Mouse (Mus musculus) bone marrow macrophage, adult 2 months (primary cell): ENCODE measurements around the gene Tmem114. TPM values are rescaled to one million over a fixed set of nuclear protein-coding genes. Genes with fewer than 3 reads are reported as not detected.

ENCODE experiments used
- H3K27ac ChIP-seq: 2 replicates; pipeline ENCODE4 v1.5.1; 2012; ENCODE audit warnings: low read depth, low read length; ENCODE audit not compliant: insufficient read depth
- H3K4me1 ChIP-seq: 2 replicates; pipeline ENCODE4 v1.6.1; 2012; ENCODE audit warnings: low read length; ENCODE audit not compliant: control insufficient read depth, insufficient read depth
- H3K4me3 ChIP-seq: 2 replicates; pipeline ENCODE4 v1.5.1; 2012; ENCODE audit warnings: mild to moderate bottlenecking, low read length, moderate library complexity; ENCODE audit not compliant: insufficient read depth
- CTCF ChIP-seq: IDR thresholded peaks from 2 replicates; pipeline ENCODE4 v1.5.1; 2012; ENCODE audit warnings: low read depth, mild to moderate bottlenecking, low read length, moderate library complexity
- POLR2A ChIP-seq: IDR thresholded peaks from 2 replicates; pipeline ENCODE4 v1.6.1; 2012; ENCODE audit warnings: mild to moderate bottlenecking, low read depth, low read length, borderline replicate concordance
- polyA plus RNA-seq: library from polyadenylated mRNA; stranded (reverse); fragments of >200 nt; gene quantifications from 2 replicates; pipeline ENCODE4 v1.2.4, GENCODE M21; 2012; ENCODE audit not compliant: missing spikeins, insufficient read depth, insufficient read length

Gene Tmem114
- polyA plus RNA-seq, 1 experiment: not detected

DNA sequence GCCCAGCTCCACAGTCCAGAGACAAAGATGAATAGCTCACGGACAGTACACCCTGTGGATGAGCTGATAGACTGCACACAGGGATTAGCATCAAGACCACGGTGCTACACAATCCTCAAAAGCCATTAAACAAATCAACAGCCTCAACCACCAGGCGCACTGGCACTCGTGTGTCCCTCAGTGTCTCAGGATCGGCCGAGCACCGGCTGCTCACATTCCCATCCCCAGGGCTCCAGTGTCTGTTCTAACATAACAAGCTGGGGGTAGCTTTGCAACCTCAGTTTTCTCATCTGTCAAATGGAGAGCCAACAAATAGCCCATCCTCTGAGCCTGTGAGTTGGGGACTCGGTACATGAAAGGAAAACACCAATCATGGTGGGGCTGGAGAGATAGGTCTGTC, 11.5 kb downstream of the Tmem114 start:
- Histone ChIP-seq H3K27ac (no peak overlapping the region), H3K4me3 (no peak overlapping the region), H3K4me1 (no peaks in the 10 kb centered on the region)
- TF ChIP-seq POLR2A (no peak), CTCF (no peak)

DNA sequence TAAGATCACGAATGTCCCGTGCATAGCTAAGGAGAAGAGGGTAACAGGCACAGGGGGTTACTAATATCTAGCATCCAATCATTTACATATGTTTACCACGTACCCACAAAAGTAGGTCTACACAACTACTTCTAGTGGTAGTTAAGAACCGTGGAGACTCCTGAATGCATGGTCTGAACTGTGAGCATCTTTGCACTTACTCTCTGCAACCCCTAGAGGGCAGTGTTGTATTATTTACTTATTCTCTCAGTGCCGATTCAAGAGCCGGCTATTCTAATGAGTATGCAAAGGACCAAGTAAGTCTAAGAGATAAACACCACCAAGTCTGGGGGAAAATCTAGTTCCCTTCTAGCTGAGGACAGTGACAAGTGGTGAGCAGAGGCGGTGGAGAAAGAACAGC, 12.7 kb downstream of the Tmem114 start:
- Histone ChIP-seq H3K4me3 (no peak overlapping the region), H3K4me1 (no peaks in the 10 kb centered on the region), H3K27ac (no peak overlapping the region)
- TF ChIP-seq POLR2A: no peak
- TF ChIP-seq CTCF: no peak

DNA sequence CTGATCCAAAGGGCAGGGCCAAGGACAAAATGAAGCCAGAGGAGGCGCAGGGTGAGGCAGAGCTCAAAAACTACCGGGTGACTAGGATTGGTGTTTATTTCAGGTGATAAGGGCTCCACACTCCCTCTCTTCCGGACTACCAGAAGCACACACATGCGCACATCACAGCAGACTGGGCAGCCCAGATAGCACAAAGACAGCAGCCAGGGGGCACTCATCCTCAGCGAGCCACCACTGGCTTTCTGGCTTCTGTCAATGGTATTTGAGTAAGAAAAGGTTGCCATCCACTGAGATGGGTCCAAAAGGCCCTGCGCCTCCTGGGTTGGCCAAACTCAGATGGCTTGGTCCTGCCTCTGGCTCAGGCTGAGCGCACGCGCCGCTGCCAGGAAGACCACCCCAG, 15.7 kb downstream of the Tmem114 start:
- Histone ChIP-seq H3K4me1 (no peaks in the 10 kb centered on the region), H3K27ac (no peak overlapping the region), H3K4me3 (no peak overlapping the region)
- no peak for TF ChIP-seq POLR2A
- TF ChIP-seq CTCF: no peak

DNA sequence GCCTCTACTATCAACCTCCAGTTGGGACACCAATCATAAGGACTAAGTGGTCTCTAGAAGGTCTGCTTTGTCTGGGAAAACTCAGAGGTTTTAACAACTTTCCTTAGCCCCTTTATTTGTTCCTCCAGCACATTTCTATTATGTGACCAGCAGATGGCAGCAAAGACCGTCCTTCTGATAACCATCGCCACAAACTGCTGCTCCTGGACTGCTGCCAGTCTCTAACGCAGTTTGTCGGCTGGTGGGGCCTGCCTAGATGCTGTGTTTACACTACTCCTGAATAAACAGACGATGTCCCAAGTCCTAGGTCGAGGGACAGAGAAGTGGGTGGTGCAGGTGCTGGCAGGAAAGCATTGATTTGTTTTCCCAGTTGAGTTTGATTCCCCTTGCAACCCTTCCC, 18.2 kb downstream of the Tmem114 start:
- Histone ChIP-seq H3K27ac (no peak overlapping the region), H3K4me3 (no peak overlapping the region), H3K4me1 (no peaks in the 10 kb centered on the region)
- TF ChIP-seq POLR2A: no peak
- TF ChIP-seq CTCF: peak; percentile 77

DNA sequence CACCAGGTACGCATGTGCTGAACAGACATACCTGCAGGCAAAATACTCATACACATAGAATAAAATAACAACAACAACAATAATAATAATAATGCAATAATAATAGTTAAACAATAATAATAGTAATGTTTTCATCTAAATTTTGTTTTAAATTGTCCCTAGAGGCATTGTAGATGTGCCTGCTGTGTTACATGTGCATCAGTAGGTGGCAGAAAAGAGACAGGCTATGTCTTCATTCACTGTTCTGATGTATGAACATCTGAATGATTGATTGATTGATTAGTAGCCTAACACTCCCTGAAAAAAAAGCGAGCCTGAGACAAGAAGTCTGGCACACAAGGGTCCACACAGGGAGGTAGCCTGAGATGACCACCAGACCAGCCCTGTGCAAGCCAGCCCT, 22.3 kb downstream of the Tmem114 start:
- H3K4me1 ChIP-seq: no peaks in the 10 kb centered on the region
- no peak for TF ChIP-seq POLR2A
- no peak for TF ChIP-seq CTCF
- H3K4me3 ChIP-seq: no peak overlapping the region
- no peak overlapping the region for H3K27ac ChIP-seq

DNA sequence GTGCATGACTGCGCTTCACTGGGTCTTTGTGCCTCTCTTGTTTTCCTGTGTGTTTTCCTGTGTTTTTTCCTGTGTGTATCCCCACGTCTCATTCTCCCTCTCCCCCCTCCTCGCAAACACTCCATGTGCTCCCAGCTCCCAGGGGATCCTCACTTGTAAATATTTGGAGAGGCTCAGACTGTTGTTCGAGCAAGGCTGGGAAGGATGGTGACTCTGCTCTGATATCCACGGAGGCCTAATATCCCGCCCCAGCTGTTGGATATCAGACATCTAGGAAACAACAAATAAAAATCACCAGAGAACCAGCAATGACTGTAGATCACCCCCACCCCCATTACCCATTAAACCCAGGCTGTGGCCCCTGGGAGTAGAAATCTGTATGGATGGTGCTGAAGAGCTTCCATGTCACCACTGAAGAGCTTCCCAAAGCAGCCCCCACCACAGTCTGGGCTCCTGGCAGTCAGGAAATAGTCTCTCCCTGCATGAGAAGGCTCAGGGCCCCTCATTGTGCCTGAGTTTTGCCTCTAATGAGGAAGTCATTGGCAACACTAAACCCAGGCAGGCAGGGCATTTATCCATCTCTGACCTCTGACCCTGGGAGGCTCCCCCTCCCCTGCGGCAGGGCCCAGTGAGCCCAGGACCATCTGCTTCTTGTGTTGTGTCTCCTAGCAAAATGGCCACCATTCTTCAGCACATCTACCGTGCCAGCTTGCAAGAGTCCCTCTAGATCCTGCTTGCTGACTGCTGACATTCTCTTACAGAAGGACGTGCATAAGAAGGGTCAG, 23.6 kb downstream of the Tmem114 start:
- Histone ChIP-seq H3K4me1 (no peaks in the 10 kb centered on the region), H3K4me3 (no peak overlapping the region), H3K27ac (no peak overlapping the region)
- TF ChIP-seq POLR2A (no peak), CTCF (no peak)

DNA sequence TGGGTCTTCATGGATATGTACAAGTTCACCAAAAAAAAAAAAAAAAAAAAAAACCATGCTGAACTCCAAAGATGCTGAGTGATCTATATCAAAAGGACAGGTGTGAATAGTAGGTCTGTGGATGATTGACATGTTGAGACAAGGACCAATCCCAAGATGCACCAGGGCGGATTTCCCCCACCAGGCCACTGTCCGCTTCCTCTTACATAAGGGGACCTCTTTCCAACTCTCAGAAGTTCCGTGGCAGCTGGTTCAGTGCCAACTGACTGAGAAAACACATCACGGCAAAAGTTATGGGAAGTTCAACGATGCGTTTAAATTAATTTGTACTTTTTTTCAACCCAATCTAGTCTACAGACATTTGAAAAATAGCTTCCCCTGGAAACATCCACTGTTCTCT, 25.1 kb downstream of the Tmem114 start:
- H3K27ac ChIP-seq: no peak overlapping the region
- H3K4me3 ChIP-seq: no peak overlapping the region
- H3K4me1 ChIP-seq: no peaks in the 10 kb centered on the region
- TF ChIP-seq CTCF (no peak), POLR2A (no peak)

DNA sequence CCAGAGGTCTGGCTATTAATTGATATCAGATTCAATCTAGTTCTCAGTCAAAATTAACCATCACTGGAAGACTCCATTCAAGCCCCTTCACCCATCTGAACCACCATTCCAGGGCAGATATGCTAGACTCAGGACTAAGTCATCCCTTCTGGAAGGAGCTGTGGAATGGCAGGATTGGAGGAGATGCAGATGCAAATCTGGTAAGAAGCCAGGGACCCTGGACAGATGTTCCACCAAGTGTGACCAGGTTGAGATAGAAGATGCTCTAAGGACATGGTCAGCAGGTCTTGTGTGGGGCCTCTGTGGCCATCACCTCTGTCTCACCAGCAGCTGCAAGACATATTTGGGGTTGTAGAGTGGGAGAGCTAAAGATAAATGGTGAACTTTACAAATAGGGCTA, 30.0 kb downstream of the Tmem114 start:
- no peak for TF ChIP-seq POLR2A
- TF ChIP-seq CTCF: no peak
- no peak overlapping the region for H3K27ac ChIP-seq
- no peak overlapping the region for H3K4me3 ChIP-seq
- no peaks in the 10 kb centered on the region for H3K4me1 ChIP-seq

DNA sequence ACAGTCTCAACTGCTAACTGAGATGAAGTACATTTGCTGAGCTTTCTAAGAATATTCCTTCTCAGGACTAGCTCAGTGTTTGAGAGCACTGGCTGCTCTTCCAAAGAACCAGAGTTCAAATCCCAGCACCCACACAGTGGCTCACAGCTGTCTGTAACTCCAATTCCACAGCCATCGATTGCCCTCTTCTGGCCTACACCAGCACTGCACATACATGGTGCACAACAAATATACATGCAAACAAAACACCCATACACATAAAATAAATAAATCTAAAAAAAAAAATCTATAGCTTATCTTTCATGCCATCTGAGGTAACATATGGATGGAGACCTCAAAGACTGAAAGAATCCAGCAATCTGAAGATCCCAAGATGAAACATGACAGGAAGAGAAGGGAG, 36.4 kb downstream of the Tmem114 start:
- TF ChIP-seq POLR2A: no peak
- TF ChIP-seq CTCF: no peak
- Histone ChIP-seq H3K27ac (no peak overlapping the region), H3K4me3 (no peak overlapping the region), H3K4me1 (no peaks in the 10 kb centered on the region)

DNA sequence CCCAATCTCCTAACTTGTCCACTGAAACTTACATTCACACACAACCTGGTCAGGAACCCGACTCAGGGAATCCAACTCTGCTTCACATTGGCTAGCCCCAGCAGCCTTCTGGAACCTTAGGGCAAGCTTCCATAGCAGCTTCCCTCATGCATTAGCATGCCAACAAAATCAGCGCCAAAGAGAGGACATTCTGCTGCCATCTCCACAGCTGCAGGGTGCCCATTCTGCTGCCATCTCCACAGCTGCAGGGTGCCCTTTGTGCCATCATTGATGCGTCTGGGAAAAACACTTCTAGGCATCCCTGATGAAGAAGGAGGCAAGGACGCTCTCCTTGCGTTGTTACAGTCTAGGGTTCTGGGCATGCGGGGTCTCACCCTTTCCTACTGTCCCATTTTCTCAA, 38.5 kb downstream of the Tmem114 start:
- H3K4me3 ChIP-seq: no peak overlapping the region

DNA sequence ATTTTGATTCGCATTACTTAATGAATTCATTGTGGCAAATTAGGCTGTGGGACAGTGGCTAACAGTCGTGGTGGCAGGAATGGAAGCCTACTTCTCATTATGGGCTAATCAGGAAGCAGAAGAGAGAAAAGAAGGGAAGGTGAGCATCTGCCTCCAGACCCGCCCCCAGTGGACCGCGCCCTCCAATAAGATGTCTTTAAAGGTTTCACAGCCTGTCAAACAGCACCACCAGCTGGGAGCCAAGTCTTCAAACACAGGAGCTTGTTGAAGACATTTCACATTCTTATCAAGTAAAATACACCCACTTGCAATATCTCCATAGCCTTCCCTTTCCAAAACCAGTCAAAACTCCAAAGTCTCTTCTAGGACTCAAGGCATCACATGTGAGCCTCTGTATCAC, 39.3 kb downstream of the Tmem114 start:
- Histone ChIP-seq H3K4me3 (no peak overlapping the region), H3K4me1 (no peaks in the 10 kb centered on the region), H3K27ac (no peak overlapping the region)
- TF ChIP-seq POLR2A: no peak
- no peak for TF ChIP-seq CTCF

More for the DNA sequence above, 38.5 kb downstream of the Tmem114 start:
- Histone ChIP-seq H3K4me1 (no peaks in the 10 kb centered on the region), H3K27ac (no peak overlapping the region)
- TF ChIP-seq CTCF: no peak
- TF ChIP-seq POLR2A: no peak

DNA sequence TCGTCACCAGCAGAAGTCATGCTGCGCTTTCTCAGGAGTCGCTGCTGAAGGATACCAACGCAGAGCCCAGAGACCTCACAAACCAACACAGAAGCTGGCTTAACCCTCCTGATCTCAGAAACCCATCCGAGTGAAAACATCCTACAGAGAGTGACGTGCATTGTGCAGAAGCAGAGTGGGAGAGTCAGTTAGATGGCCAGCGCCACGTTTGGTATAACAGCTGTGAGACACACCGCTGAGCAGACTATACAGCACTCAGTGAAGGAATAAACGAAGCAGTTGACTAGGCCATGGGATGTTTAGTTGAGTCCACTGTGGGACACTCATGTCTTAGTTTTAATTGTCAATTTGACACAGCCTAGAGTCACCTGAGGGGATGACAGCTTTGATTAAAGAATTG, 40.2 kb downstream of the Tmem114 start:
- Histone ChIP-seq H3K4me1 (no peaks in the 10 kb centered on the region), H3K27ac (no peak overlapping the region)
- TF ChIP-seq CTCF (no peak), POLR2A (no peak)

More for the DNA sequence above, 40.2 kb downstream of the Tmem114 start:
- H3K4me3 ChIP-seq: no peak overlapping the region
